Mouse (Mus musculus) thymus, postnatal 0 days (tissue): Measurements from ENCODE around the gene Sgcg. TPM values are rescaled to one million over a fixed set of nuclear protein-coding genes. Genes with fewer than 3 reads are reported as not detected.

ENCODE experiments used
- polyA plus RNA-seq: library from polyadenylated mRNA; unstranded; fragments of >200 nt; fragmentation: Nextera tagmentation; extraction: Ambion mirVana; gene quantifications from 2 replicates; pipeline ENCODE4 v1.2.1, GENCODE M21; 2015

Gene Sgcg
- polyA plus RNA-seq, 1 experiment from 2014 or later = 0.48 TPM

Other genes starting within 250 kb of the Sgcg start
- 3.8 and 4.2 TPM in 2 replicates for gene Tnfrsf19, start 212.0 kb downstream of the Sgcg start, polyA plus RNA-seq
- 2.4 TPM in 2 replicates for gene Sacs, start 120.0 kb downstream of the Sgcg start, polyA plus RNA-seq
- gene Arl11, start 51.3 kb upstream of the Sgcg start, polyA plus RNA-seq = 2.7 and 3.7 TPM in 2 replicates
- gene Ebpl, start 101.9 kb upstream of the Sgcg start, polyA plus RNA-seq = 6.7 TPM in 2 replicates
- 43.7 and 48.1 TPM in 2 replicates for gene Kpna3, start 181.4 kb upstream of the Sgcg start, polyA plus RNA-seq